17 mouse cellular contexts compared by ENCODE assay signal in the genomic region with DNA sequence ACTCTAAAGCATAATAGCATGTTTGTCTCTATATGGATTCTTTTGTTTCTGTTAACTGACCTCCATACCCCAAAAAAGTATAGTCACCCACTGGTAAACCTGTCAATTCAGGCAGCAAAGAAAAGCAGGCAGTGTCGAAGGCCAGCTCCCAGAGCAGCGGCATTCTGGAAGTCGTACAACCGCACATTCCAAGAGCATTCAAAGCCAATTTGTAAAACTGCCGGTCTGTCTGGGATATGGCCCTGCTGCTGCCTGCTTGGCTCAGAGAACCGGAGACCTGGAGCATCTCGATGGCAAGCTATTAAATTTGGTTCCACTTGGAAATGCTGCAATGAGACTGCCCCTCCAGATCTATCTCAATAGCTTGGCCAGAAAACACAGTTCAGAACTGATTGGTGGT.
A peak's percentile ranks its signal among the peaks of the same experiment; 100 is the strongest.
DNase-seq lines count a peak whose midpoint lies in the region; ATAC-seq and TF ChIP-seq lines count a peak whose summit lies in the region.
"Had no signal": no experiment of that assay in that cellular context is flagged by ENCODE, and none has a peak within 500 bp of the region (broad histone marks: within the 10 kb centered on the region; RNA-seq: fewer than 3 reads in every experiment).

No protein-coding gene starts in this region.

- H3K36me3 ChIP-seq in kidney, postnatal 0 days (ENCODE audit: insufficient read depth, low read length), result no peaks in the 10 kb centered on the region
- H3K36me3 ChIP-seq in kidney, embryonic 16.5 days (ENCODE audit: insufficient read depth, low read length), result no peaks in the 10 kb centered on the region
- H3K36me3 ChIP-seq: forebrain, embryonic 12.5 days; limb, embryonic 10.5 days; liver, embryonic 12.5 days had no signal

- no peak overlapping the region for H3K9ac ChIP-seq in kidney, postnatal 0 days (ENCODE audit: low read depth, low read length)
- H3K9ac ChIP-seq in kidney, embryonic 16.5 days (replicated peaks; ENCODE audit: low read length), result no peak overlapping the region
- H3K9ac ChIP-seq: forebrain, embryonic 12.5 days; liver, embryonic 12.5 days had no signal

- H3K4me1 ChIP-seq in kidney, postnatal 0 days (replicated peaks; ENCODE audit: insufficient read depth, low read length), result no peaks in the 10 kb centered on the region
- H3K4me1 ChIP-seq in kidney, embryonic 16.5 days (ENCODE audit: insufficient read depth, low read length), result no peaks in the 10 kb centered on the region
- H3K4me1 ChIP-seq: forebrain, embryonic 12.5 days; liver, embryonic 12.5 days had no signal

- TF ChIP-seq CTCF in kidney, postnatal 0 days (IDR thresholded peaks at IDR 0.05; ENCODE audit: low read depth), result no peak

- no peak for ATAC-seq in kidney, postnatal 0 days (replicated peaks; ENCODE audit: low FRiP score, low read depth)
- ATAC-seq in kidney, embryonic 16.5 days (ENCODE audit: low FRiP score, low TSS enrichment), result no peak
- ATAC-seq: liver, embryonic 12.5 days had no signal

- WGBS in kidney, postnatal 0 days, result 46% methylated on average over 7 of the region's 7 CpGs
- WGBS in kidney, embryonic 16.5 days, result 52% methylated on average over 7 of the region's 7 CpGs

- DNase-seq in cerebellum, postnatal 36 days, result peak; percentile 26 to 35
- DNase-seq in cerebellum, adult 9-10 months, result no peak
- peak; percentile 40 for DNase-seq in kidney, postnatal 0 days (ENCODE audit: low spot score)
- peak; percentile 12 to 27 for DNase-seq in lung, adult 18-20 months
- DNase-seq in lung, postnatal 10 days, result peak; percentile 61
- no peak for DNase-seq in layer of hippocampus, adult 8-10 months (ENCODE audit: low spot score in 2 of 2)
- DNase-seq in ovary, postnatal 10 days (ENCODE audit: low spot score), result no peak
- DNase-seq: adrenal gland, postnatal 10 days; B cell, adult 2 months; gastrocnemius, postnatal 14 days; heart, adult 2 months; kidney, adult 2 months; midbrain, embryonic 14.5 days had no signal

- H3K4me2 ChIP-seq in kidney, postnatal 0 days (ENCODE audit: low read length), result no peak overlapping the region
- H3K4me2 ChIP-seq in kidney, embryonic 16.5 days (replicated peaks; ENCODE audit: low read depth, low read length), result no peak overlapping the region
- H3K4me2 ChIP-seq: forebrain, embryonic 12.5 days; liver, embryonic 12.5 days had no signal

- H3K27me3 ChIP-seq in kidney, postnatal 0 days (ENCODE audit: insufficient read depth, low read length), result no peaks in the 10 kb centered on the region
- H3K27me3 ChIP-seq in kidney, embryonic 16.5 days (ENCODE audit: insufficient read depth, low read length), result no peaks in the 10 kb centered on the region
- H3K27me3 ChIP-seq: forebrain, embryonic 12.5 days; liver, embryonic 12.5 days had no signal

- H3K9me3 ChIP-seq in kidney, postnatal 0 days (replicated peaks; ENCODE audit: low read length), result no peaks in the 10 kb centered on the region
- H3K9me3 ChIP-seq in kidney, embryonic 16.5 days (ENCODE audit: low read length), result no peaks in the 10 kb centered on the region
- H3K9me3 ChIP-seq: forebrain, embryonic 12.5 days; limb, embryonic 10.5 days; liver, embryonic 12.5 days had no signal

- H3K4me3 ChIP-seq in kidney, postnatal 0 days (replicated peaks; ENCODE audit: low read depth, low read length), result no peak overlapping the region
- no peak overlapping the region for H3K4me3 ChIP-seq in kidney, embryonic 16.5 days (ENCODE audit: low read length)
- H3K4me3 ChIP-seq: forebrain, embryonic 12.5 days; heart, adult 2 months; limb, embryonic 10.5 days; liver, embryonic 12.5 days had no signal

- no peak overlapping the region for H3K27ac ChIP-seq in kidney, postnatal 0 days
- no peak overlapping the region for H3K27ac ChIP-seq in kidney, embryonic 16.5 days (ENCODE audit: low read length)
- H3K27ac ChIP-seq: forebrain, embryonic 12.5 days; heart, adult 2 months; limb, embryonic 10.5 days; liver, embryonic 12.5 days had no signal

Comparison
In these comparisons a context has a peak if more than half of its experiments do, and no peak if none do; other contexts are left out.
1. DNase-seq: peak in cerebellum, postnatal 36 days (2 of 2), kidney, postnatal 0 days (single experiment), lung, adult 18-20 months (2 of 2) and lung, postnatal 10 days (single experiment); none in cerebellum, adult 9-10 months (single experiment), layer of hippocampus, adult 8-10 months (0 of 2) and ovary, postnatal 10 days (single experiment).